Mouse (Mus musculus): Measurements from ENCODE around the gene Ccdc6. TPM values are rescaled to one million over a fixed set of nuclear protein-coding genes. Genes with fewer than 3 reads are reported as not detected.

The Ccdc6 gene
- polyA plus RNA-seq, 1 experiment: 61.8 TPM

- H3K36me3 ChIP-seq (ENCODE audit: control insufficient read depth, insufficient read depth, low read length, poor library complexity, severe bottlenecking): no peaks in the 10 kb centered on the region
- H3K9me3 ChIP-seq (replicated peaks; ENCODE audit: control insufficient read depth, insufficient read depth, low read length, poor library complexity, severe bottlenecking): no peaks in the 10 kb centered on the region
- no peak overlapping the region for H3K9ac ChIP-seq (ENCODE audit: low read depth, poor library complexity, severe bottlenecking)
- H3K27me3 ChIP-seq (ENCODE audit: control insufficient read depth, insufficient read depth, low read length, poor library complexity, severe bottlenecking): no peaks in the 10 kb centered on the region
- H3K27ac ChIP-seq (ENCODE audit: insufficient read depth, low read length): no peak overlapping the region
- no peak overlapping the region for H3K4me3 ChIP-seq (ENCODE audit: low read depth, low read length)
- peaks cover 10% of the 10 kb centered on the region for H3K4me1 ChIP-seq (ENCODE audit: control insufficient read depth, insufficient read depth, low read length)
- TF ChIP-seq CTCF (IDR thresholded peaks at IDR 0.05; ENCODE audit: low read depth, low read length) (peak; percentile 62), POLR2A (IDR thresholded peaks at IDR 0.05; ENCODE audit: insufficient read depth, low read length) (no peak)
These were observed 38.8 kb downstream of the Ccdc6 start for GRCm38 (mm10) chr10:70135680-70136079.

DNA sequence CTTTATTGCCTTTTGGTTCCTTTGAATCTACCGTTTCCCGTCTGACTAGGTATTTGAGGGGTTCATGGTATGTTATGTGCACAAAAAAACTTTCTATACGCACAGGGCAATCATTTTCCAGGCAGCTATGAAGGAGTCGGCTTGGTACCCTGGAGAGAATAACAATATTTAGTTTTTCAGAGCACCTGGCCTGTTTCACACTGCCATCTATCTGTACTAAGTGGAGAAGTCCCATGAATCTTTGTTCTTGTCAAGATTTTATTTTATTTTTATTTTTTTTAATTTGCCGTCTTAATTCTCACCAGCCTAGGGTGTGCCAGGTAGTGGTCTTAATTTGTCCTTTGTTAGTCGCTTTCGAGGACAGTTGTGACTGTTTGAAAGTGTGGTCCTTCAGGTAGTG, 40.7 kb downstream of the Ccdc6 start:
- peaks cover 10% of the 10 kb centered on the region for H3K4me1 ChIP-seq (ENCODE audit: control insufficient read depth, insufficient read depth, low read length)
- H3K27me3 ChIP-seq (ENCODE audit: control insufficient read depth, insufficient read depth, low read length, poor library complexity, severe bottlenecking): no peaks in the 10 kb centered on the region
- TF ChIP-seq POLR2A (IDR thresholded peaks at IDR 0.05; ENCODE audit: insufficient read depth, low read length): no peak
- no peaks in the 10 kb centered on the region for H3K36me3 ChIP-seq (ENCODE audit: control insufficient read depth, insufficient read depth, low read length, poor library complexity, severe bottlenecking)
- no peak overlapping the region for H3K27ac ChIP-seq (ENCODE audit: insufficient read depth, low read length)
- H3K9me3 ChIP-seq (replicated peaks; ENCODE audit: control insufficient read depth, insufficient read depth, low read length, poor library complexity, severe bottlenecking): no peaks in the 10 kb centered on the region
- H3K4me3 ChIP-seq (ENCODE audit: low read depth, low read length): no peak overlapping the region
- no peak overlapping the region for H3K9ac ChIP-seq (ENCODE audit: low read depth, poor library complexity, severe bottlenecking)

DNA sequence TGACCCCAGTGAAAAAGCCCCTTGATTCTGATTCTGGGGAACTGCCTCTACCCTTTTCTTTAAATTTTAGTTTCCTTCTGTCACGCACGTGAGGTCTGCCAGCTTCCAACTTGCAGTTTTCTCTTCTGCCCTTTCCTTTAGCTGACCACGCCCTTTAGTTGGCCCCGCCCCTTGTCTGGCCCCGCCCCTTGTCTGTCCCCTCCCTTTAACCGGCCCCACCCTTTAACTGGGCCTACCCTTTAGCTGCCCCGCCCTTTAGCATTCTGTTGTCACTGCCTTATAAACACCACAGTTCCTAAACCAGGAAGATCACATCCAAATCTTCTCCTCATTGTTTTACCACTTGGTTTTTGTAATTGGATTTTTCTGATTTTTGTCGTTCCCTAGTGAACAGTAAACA, 41.2 kb downstream of the Ccdc6 start:
- TF ChIP-seq POLR2A (IDR thresholded peaks at IDR 0.05; ENCODE audit: insufficient read depth, low read length) (no peak), CTCF (IDR thresholded peaks at IDR 0.05; ENCODE audit: low read depth, low read length) (no peak), EP300 (IDR thresholded peaks at IDR 0.05; ENCODE audit: insufficient read depth, low read depth, low read length) (no peak)
- no peak overlapping the region for H3K27ac ChIP-seq (ENCODE audit: insufficient read depth, low read length)
- peaks cover 12% of the 10 kb centered on the region for H3K4me1 ChIP-seq (ENCODE audit: control insufficient read depth, insufficient read depth, low read length)
- H3K27me3 ChIP-seq (ENCODE audit: control insufficient read depth, insufficient read depth, low read length, poor library complexity, severe bottlenecking): no peaks in the 10 kb centered on the region
- no peak overlapping the region for H3K9ac ChIP-seq (ENCODE audit: low read depth, poor library complexity, severe bottlenecking)
- no peaks in the 10 kb centered on the region for H3K36me3 ChIP-seq (ENCODE audit: control insufficient read depth, insufficient read depth, low read length, poor library complexity, severe bottlenecking)
- no peak overlapping the region for H3K4me3 ChIP-seq (ENCODE audit: low read depth, low read length)
- H3K9me3 ChIP-seq (replicated peaks; ENCODE audit: control insufficient read depth, insufficient read depth, low read length, poor library complexity, severe bottlenecking): no peaks in the 10 kb centered on the region

DNA sequence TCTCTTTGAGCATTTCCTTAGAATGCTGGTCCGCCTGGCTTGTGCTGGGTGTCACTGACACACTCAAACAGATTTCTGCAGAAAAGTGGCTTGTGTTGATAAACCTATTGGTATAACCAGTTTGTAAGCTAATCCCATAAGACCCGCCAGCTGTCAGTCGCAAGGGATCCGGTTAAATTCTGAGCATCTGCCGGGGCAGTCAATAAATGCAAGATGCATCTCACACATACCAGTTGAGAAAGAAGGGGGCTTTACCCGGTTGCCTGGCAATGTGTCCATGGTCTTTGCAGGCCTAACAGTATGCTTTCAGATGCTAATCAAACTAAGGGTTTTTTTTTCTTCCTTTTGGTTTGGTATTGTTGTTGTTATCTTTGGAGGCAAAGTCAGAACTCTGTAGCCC, 42.4 kb downstream of the Ccdc6 start:
- TF ChIP-seq CTCF (IDR thresholded peaks at IDR 0.05; ENCODE audit: low read depth, low read length) (no peak), EP300 (IDR thresholded peaks at IDR 0.05; ENCODE audit: insufficient read depth, low read depth, low read length) (no peak), POLR2A (IDR thresholded peaks at IDR 0.05; ENCODE audit: insufficient read depth, low read length) (no peak)
- H3K36me3 ChIP-seq (ENCODE audit: control insufficient read depth, insufficient read depth, low read length, poor library complexity, severe bottlenecking): no peaks in the 10 kb centered on the region

DNA sequence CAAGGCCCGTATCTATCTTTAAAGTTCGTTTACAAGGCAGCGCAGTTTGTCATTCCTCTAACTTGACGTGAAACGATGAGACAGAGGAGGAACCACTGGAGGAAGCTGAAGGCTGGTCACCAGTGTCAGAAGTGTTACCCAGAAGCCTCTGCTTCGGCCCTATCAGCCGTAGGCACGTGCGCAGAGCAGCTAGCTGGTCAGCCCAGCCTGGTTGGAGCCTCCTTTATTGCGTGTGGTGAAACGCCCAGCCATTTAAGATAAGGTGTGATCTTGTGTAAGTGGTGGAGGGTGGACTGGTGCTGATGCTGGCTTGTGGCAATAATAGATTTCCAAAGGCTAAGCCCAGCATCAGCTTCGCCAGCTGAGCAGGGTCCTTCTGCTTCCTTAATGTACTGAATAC, 43.5 kb downstream of the Ccdc6 start:
- H3K27ac ChIP-seq (ENCODE audit: insufficient read depth, low read length): no peak overlapping the region
- no peak overlapping the region for H3K4me3 ChIP-seq (ENCODE audit: low read depth, low read length)

More for the DNA sequence above, 42.4 kb downstream of the Ccdc6 start:
- Histone ChIP-seq H3K4me1 (ENCODE audit: control insufficient read depth, insufficient read depth, low read length) (peaks cover 12% of the 10 kb centered on the region), H3K9me3 (replicated peaks; ENCODE audit: control insufficient read depth, insufficient read depth, low read length, poor library complexity, severe bottlenecking) (no peaks in the 10 kb centered on the region), H3K9ac (ENCODE audit: low read depth, poor library complexity, severe bottlenecking) (no peak overlapping the region), H3K27me3 (ENCODE audit: control insufficient read depth, insufficient read depth, low read length, poor library complexity, severe bottlenecking) (no peaks in the 10 kb centered on the region), H3K27ac (ENCODE audit: insufficient read depth, low read length) (no peak overlapping the region), H3K4me3 (ENCODE audit: low read depth, low read length) (no peak overlapping the region)

GRCm38 (mm10) chr10:70142623-70143022, 45.7 kb downstream of the Ccdc6 start:
- Histone ChIP-seq H3K9me3 (replicated peaks; ENCODE audit: control insufficient read depth, insufficient read depth, low read length, poor library complexity, severe bottlenecking) (no peaks in the 10 kb centered on the region), H3K4me3 (ENCODE audit: low read depth, low read length) (no peak overlapping the region)
- no peak for TF ChIP-seq CTCF (IDR thresholded peaks at IDR 0.05; ENCODE audit: low read depth, low read length)
- TF ChIP-seq POLR2A (IDR thresholded peaks at IDR 0.05; ENCODE audit: insufficient read depth, low read length): no peak
- no peak for TF ChIP-seq EP300 (IDR thresholded peaks at IDR 0.05; ENCODE audit: insufficient read depth, low read depth, low read length)

More for the DNA sequence above, 43.5 kb downstream of the Ccdc6 start:
- Histone ChIP-seq H3K36me3 (ENCODE audit: control insufficient read depth, insufficient read depth, low read length, poor library complexity, severe bottlenecking) (no peaks in the 10 kb centered on the region), H3K9me3 (replicated peaks; ENCODE audit: control insufficient read depth, insufficient read depth, low read length, poor library complexity, severe bottlenecking) (no peaks in the 10 kb centered on the region), H3K4me1 (ENCODE audit: control insufficient read depth, insufficient read depth, low read length) (peaks cover 12% of the 10 kb centered on the region), H3K27me3 (ENCODE audit: control insufficient read depth, insufficient read depth, low read length, poor library complexity, severe bottlenecking) (no peaks in the 10 kb centered on the region), H3K9ac (ENCODE audit: low read depth, poor library complexity, severe bottlenecking) (no peak overlapping the region)
- TF ChIP-seq EP300 (IDR thresholded peaks at IDR 0.05; ENCODE audit: insufficient read depth, low read depth, low read length) (no peak), POLR2A (IDR thresholded peaks at IDR 0.05; ENCODE audit: insufficient read depth, low read length) (no peak), CTCF (IDR thresholded peaks at IDR 0.05; ENCODE audit: low read depth, low read length) (no peak)

More at GRCm38 (mm10) chr10:70142623-70143022, 45.7 kb downstream of the Ccdc6 start:
- Histone ChIP-seq H3K27me3 (ENCODE audit: control insufficient read depth, insufficient read depth, low read length, poor library complexity, severe bottlenecking) (no peaks in the 10 kb centered on the region), H3K36me3 (ENCODE audit: control insufficient read depth, insufficient read depth, low read length, poor library complexity, severe bottlenecking) (no peaks in the 10 kb centered on the region), H3K27ac (ENCODE audit: insufficient read depth, low read length) (no peak overlapping the region), H3K4me1 (ENCODE audit: control insufficient read depth, insufficient read depth, low read length) (peaks cover 12% of the 10 kb centered on the region), H3K9ac (ENCODE audit: low read depth, poor library complexity, severe bottlenecking) (no peak overlapping the region)
